Mouse (Mus musculus) ovary, postnatal 10 days (tissue): ENCODE data around the gene Rbm26.

Experiments used
- DNase-seq: peaks from one replicate; pipeline ENCODE4 v3.0.0; 2022; ENCODE audit warnings: low spot score

Gene Rbm26

DNA sequence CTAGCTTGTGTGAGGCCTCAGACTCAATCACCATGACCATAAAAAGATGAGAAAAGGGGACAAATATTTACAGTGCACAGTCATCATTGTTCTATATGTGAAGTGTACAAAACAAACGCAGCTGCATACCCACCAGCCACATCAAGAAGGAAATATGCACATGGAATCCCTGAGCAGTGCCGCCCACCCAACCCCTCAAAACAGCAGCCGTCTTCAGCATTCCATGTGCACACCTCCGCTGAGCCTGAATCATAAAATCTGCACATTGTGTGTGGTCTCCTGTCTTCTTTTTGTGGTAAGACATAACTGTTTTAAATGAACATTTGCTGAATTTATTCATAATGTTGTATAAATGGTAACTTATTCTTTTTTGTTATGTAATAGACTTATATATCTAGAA lies 90.1 kb downstream of the Rbm26 start:
- no peak for DNase-seq

DNA sequence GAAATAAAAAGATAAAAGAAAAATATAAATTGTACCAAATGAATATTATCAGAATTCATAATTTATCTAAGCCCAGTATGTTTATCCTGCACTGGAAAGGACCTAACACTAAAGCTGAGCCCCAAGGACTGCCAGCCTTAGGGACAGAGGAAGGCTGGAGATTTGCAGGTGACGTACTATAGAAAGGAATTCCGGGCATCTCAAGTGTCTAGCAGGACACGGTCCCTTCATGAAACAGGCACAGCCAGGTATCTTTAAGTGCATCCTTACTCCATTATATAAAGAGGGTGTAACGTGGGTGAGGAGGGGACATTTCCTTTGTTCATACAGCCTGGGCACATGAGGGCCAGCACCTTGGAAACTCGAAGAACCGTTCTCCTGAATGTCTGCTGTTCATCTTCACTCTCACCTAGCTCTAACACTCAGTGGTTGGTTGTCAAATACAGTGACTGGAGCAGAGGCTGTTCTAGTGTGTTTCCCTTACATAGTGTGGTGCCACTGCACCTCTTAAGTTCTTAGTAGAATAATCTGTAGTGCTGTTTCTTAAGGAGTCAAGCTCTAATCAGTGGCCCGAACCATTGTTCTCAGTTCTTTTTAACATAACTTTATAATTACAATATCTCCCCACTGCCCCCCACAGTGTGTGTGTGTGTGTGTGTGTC lies 91.7 kb downstream of the Rbm26 start:
- DNase-seq, result no peak

DNA sequence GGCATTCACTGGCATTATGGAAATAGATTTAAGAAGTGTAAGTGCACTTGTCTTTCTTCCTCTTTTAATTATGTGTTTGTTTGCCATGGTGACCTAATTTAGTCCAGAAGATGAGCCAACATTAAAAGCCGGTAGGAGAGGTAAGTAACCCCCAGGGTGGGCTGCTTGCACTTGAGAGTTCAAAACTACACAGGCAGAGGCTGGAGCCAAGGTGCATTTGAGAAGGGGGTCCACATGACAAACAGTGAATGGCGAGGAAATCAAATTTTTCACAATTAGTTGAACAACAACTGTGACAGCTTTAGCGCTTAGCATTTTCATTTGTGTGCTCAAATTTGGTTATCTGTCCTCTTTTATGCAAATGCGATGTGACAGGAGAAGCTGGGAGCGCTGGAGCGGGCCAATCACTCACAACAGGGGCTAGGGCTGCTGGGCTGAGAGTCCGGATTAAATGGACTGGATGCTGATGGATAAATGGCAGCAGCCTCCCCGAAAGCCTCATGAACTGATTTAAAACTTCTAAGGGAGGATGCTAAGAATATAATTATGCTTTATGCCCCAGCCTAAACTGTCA lies 92.3 kb downstream of the Rbm26 start:
- no peak for DNase-seq

DNA sequence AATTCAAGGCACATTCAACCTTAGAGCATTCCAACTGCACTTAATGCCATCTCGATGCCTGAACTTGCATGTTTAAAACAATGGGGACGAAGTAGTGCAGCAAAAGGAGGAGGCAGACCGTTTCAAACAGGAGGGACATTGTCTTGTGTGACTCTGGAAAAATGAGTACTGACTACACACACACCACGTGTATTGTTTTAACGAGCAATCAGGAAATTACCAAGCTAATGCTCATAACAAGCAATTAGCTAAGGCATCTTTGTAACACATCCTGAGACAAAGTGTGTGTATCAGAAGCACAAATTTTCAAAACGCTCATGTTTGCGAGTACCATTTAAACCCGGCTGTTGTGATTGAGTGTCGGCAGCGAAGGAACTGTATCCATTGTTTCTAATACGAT lies 93.0 kb downstream of the Rbm26 start:
- no peak for DNase-seq

DNA sequence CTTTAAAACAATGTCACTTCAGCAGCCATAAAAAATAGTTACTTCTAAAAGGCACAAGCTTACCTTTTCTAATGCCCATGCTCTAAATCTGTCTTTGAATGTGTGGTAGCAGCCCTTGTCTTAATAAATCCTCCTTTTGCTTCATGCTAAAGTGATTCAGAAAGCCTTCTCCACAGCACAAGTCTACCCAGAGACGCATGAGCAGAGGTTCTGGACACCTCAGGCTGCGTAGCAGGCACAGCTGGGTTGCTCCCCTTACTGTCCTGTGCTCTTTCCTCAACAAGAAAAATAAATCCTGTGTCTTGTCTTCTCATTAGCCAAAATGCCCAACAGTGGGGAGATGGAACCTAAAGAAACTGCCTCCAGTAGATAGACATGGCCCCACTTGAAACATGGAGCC lies 102.4 kb downstream of the Rbm26 start:
- no peak for DNase-seq

DNA sequence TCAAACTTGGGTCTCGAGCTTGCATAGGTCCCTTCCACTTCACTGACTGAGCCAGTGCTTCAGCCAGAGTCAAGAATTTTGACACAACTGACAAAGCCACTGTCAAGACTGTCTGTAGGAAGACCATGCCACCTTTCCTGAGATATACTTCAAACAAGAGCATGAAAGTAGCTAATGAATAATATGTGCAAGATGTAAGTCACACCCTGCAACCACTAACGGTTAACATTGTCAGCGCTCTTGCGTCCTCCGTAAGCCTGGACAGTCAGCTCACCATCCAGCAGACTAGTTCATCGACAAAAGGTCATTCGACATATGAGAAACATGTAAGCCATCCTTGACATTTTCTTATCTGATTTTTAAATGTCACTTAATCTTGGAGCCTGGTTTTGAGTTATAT lies 102.8 kb downstream of the Rbm26 start:
- DNase-seq, result no peak

DNA sequence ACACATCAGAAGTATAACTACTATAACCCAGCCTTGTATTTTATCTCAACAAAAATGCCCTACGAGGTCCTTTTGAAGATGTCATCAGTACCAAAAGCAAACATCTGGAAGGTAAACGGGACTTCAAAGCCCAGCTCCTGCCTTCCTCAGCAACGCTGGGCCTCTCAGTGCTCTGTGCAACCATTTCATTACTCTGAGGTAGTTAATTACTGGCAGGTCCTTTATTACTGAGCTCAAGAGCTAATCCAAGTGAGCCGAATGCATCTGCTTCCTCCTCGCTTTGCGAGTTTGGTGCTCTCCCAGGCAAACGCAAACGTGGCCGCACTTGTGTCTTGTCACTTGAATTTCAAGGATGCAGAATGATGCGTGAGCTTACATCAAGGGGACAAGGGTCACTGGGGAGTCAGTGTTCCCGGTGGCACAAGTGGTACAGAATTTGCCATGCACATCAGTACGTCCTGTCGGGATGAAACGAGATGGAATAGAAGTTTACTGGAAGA lies 106.1 kb downstream of the Rbm26 start:
- no peak for DNase-seq

DNA sequence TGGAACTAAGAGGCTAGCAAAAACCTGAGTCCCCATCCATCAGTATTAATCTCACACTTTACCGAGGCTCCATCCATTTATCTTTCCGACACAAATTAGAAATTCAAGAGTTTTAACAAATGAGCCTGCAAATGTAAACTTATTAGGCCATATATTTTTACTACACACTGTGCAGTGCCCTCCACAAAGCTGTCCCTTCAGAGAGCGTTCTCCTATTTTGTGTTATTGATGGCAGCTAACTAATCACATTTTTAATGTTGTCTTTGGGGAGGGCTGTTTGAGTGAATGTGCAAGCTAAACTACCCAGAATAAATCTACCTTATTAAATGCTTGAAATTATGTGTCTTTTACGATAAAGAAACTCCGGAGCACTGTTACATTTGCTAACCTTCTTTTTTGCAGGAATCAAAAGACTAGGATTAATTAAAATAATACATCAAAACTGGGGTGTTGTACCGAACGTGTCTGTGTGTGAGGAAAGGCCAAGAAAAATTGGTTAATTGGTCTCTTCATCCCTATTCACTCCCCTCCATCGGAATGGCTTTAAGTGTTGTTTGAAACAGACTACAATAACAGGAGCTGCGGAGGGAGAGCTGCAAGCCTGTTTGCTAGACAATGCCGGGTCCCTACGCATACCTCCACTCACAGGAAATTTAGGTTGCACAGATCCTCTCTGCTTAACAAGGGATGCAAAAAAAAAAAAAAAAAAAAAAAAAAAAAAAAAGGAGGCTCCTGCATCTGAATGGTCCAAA lies 106.7 kb downstream of the Rbm26 start:
- DNase-seq, result no peak

DNA sequence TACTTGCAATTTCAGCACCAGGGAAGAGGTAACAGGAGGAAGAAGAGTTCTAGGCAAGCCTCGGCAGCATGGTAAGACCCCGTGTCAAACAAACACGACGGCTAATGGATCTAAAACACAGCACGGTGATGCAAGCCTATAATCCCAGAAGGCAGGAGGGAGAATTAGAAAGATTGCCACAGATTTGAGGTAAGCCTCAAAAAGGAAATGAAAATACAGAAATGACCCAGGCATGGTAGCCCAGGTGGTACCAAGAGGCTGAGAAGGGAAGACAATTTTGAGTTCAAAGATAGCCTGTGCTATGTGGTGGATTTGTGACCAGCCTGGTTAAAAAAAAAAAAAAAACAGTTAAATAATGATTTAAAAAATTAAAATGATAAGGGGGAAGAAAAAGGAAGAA lies 109.1 kb downstream of the Rbm26 start:
- DNase-seq, result no peak

DNA sequence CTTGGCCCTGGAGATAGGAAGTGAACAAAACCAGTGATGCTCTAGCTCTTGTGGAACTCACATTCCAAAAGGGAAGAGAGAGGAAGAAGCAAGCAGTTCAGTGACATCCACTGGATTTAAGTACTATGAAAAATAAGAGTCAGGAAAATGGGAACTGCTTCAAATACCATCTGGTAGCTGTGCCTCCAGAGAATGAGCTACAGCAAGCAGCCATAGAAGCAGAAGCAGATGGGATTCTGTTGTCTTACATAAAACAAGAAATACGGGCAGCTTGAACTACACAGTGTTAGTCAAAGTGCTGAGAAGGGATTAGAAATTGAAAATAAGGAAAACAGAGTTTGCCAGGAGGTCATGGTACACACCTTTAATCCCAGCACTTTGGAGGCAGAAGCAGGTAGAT lies 112.9 kb downstream of the Rbm26 start:
- DNase-seq, result no peak

DNA sequence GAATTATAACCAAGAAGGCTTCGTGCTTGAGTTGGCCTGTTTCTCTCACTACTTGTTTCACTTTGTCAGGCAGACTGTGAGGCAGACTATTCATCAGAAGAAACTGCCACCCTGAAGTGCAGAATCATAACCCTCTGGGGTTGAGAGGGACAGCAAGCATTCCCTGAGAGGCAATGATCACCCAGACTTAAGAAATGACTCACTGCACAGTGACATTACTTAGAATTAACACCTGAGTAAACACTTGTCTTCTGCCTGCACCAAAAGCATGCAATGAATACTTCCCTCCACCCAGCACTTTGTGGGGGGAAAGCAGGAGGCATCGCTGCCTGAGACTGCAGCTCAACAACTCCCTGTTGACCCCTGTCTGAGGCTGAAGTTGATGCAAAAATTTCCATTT lies 115.9 kb downstream of the Rbm26 start:
- no peak for DNase-seq

DNA sequence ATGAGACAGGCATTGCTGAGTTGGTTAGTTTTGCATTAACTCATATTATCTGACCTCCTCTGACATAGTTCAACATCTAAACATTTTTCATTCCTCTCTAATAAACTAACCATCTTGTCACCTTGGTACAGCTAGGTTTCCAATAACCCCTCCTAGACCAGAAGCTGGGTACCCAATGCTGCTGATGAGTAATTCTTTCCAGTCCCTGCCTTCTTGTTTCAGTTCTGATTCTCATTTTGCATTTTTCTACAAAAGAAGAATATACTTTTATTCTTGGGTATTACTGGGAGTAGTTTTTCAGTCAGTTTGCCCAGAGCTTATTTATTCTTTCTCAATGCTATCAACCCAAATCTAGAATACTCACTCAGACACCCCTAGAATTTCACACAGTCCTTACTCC lies 119.2 kb downstream of the Rbm26 start:
- no peak for DNase-seq
